Mouse (Mus musculus): ENCODE measurements around the gene Mpv17l. TPM values are rescaled to one million over a fixed set of nuclear protein-coding genes. Genes with fewer than 3 reads are reported as not detected.

The Mpv17l gene
- polyA plus RNA-seq (2012; rRNA removed), result 0.64 and 0.70 TPM in 2 replicates

DNA sequence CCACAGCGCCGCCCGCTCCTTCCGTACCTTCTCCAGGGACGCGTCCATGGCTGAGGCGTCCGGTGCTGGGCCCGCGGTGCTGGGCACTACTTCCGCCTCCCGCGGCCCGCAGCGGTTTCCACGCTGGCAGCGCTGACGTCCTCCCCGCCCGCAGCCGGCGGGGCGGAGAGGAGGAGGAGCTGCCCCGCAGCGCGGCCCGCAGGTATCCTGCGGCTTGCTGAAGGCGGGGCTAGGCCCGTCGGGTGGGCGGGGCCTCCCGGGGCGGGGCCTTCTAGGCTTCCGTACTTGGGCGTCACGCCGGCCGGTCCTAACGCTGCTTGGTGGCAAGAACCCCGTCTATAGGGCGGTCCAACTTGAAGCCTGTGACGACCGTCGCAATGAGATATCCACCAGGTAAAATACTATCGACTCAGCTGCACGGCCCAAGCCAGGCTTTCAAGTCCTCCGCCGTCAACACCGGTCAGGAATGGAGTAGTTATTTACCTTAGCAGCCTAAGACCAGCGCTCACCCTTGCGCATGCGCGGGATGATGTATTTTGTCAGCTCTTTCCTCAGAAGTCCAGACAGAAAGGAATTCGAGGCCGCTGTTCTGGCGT is at the start of gene Mpv17l, which contains the start of gene Pdxdc1:
TSS of gene Mpv17l (plus strand) at position 274 of the 596 bp plus-strand sequence.
TSS of gene Pdxdc1 (minus strand) at position 244 of the 596 bp plus-strand sequence.

DNA sequence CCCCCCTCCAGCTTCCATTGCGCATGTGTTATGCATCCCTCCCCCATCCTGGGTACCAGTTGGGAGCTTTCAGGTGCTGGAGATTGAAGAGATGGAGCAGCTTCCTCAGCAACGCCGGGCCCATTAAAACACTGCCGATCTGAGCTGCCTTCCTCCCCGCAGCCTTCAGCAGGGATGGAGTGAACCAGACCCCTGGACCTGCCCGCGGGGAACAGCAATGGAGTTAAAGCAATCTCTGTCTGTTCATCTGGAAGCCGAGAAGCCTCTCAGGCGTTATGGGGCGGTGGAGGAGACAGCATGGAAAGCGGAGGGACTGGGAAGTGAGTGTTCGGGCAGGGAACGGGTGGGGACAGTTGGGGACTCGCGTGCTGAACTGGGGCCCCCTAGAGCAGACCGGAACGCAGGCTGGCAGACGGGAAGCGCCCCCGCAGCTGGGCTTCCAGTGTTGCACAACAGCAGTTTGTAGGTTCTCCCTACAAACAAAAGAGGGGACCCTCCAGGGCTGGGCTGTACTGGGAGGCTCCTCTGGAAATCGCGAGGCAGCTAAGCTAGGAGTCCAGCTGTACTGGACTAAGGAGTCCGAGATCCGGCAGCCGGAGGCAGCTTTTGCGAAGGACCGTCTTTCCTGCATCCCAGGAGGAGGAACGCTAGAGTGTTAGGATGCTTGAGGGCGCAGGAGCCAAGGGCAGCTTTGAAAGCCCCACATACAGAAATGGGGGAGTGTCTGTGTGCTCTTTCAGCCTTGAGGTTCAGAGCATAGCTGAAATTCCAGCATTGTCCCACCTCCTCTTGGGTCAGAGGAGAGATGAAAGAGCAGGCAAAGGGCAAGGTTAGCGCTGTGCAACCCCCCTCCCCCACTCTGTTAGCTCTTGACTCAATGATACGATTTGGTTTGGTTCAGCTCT is 83.9 kb downstream of the Mpv17l start, which contains the start of the genes 2900011O08Rik and Ifitm7:
TSS of gene 2900011O08Rik (plus strand) at position 31 of the 905 bp plus-strand sequence.
TSS of gene Ifitm7 (minus strand) at position 315 of the 905 bp plus-strand sequence.

Other genes with a start within 250 kb of the Mpv17l start
- 7.4 and 8.1 TPM in 2 replicates for gene Parn, start 235.0 kb upstream of the Mpv17l start, polyA plus RNA-seq (2012; rRNA removed)
- gene Bfar, start 231.3 kb upstream of the Mpv17l start, polyA plus RNA-seq (2012; rRNA removed), result 11.5 and 12.9 TPM in 2 replicates
- gene 3110001I22Rik, start 231.2 kb upstream of the Mpv17l start, polyA plus RNA-seq (2012; rRNA removed), result 1.8 and 2.1 TPM in 2 replicates
- 0.21 and 0.27 TPM in 2 replicates for gene Pla2g10, start 172.2 kb upstream of the Mpv17l start, polyA plus RNA-seq (2012; rRNA removed)
- gene Rrn3, start 122.5 kb upstream of the Mpv17l start, polyA plus RNA-seq (2012; rRNA removed), result 6.9 and 9.1 TPM in 2 replicates
- 16.2 and 18.8 TPM in 2 replicates for gene Ntan1, start 84.3 kb upstream of the Mpv17l start, polyA plus RNA-seq (2012; rRNA removed)
- gene Pdxdc1, start within 50 bp of the Mpv17l start, polyA plus RNA-seq (2012; rRNA removed), result 15.2 and 16.4 TPM in 2 replicates
- 0.07 and 0.08 TPM in 2 replicates for gene 2900011O08Rik, start 83.4 kb downstream of the Mpv17l start, polyA plus RNA-seq (2012; rRNA removed)
- gene Ifitm7, start 83.7 kb downstream of the Mpv17l start, polyA plus RNA-seq (2012; rRNA removed), result 0.17 and 0.18 TPM in 2 replicates